Mouse (Mus musculus) ES-E14 (cell line): ENCODE data around the gene Ccdc88a.

ENCODE experiments used
- HCFC1 ChIP-seq: IDR thresholded peaks from 2 replicates; pipeline ENCODE4 v1.6.1; 2012; ENCODE audit warnings: low read length, inconsistent platforms, borderline replicate concordance; ENCODE audit not compliant: insufficient read depth
- MAFK ChIP-seq: IDR thresholded peaks from 2 replicates; pipeline ENCODE4 v1.6.1; 2014; ENCODE audit warnings: mild to moderate bottlenecking, low read depth, low read length, inconsistent platforms; ENCODE audit not compliant: insufficient read depth
- ZC3H11A ChIP-seq: IDR thresholded peaks from 2 replicates; pipeline ENCODE4 v1.6.1; 2012; ENCODE audit warnings: low read depth, mild to moderate bottlenecking, inconsistent platforms, low read length, borderline replicate concordance

GRCm38 (mm10) chr11:29504899-29505625 is 131.6 kb downstream of the Ccdc88a start:
- TF ChIP-seq HCFC1: no peak
- no peak for TF ChIP-seq MAFK
- no peak for TF ChIP-seq ZC3H11A
